Mouse (Mus musculus) G1E-ER4 (cell line): Measurements from ENCODE around the gene Hs1bp3. TPM values are rescaled to one million over a fixed set of nuclear protein-coding genes. Genes with fewer than 3 reads are reported as not detected.

Experiments
- GATA1 ChIP-seq: IDR thresholded peaks from one replicate; pipeline ENCODE4 v1.8.0; 2012; ENCODE audit warnings: low read length, inconsistent platforms
- polyA plus RNA-seq: library from polyadenylated mRNA; stranded (reverse); fragments of >175 nt; gene quantifications from 2 replicates; pipeline ENCODE4 v1.2.3, GENCODE M21; 2012

Gene Hs1bp3
- polyA plus RNA-seq, 1 experiment, result 12.1 TPM

DNA sequence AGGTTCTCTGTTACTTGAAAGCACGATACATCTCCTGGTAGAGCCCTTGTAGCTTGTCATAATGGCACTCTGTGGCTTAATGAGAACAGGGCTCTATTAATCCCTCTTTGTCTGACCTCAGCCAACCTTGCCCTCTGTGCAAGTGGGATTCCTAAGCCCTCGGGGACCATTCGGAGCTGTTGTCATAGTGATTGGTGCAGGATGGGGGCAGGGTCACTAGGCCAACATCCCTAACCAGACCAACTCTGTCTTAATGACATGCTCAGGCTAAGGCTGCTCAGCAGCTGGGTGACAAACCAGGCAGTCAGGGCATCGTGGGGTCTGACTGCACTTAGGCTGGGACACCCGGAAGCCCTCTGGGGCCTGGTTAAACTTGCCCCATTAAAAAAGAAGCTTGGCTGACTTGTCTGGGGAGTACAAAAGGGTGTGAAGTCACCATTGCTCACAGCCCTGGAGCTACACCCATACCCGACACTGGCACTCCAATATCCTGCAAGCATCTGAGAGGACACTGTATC lies 51.1 kb downstream of the Hs1bp3 start:
- TF ChIP-seq GATA1, result no peak

DNA sequence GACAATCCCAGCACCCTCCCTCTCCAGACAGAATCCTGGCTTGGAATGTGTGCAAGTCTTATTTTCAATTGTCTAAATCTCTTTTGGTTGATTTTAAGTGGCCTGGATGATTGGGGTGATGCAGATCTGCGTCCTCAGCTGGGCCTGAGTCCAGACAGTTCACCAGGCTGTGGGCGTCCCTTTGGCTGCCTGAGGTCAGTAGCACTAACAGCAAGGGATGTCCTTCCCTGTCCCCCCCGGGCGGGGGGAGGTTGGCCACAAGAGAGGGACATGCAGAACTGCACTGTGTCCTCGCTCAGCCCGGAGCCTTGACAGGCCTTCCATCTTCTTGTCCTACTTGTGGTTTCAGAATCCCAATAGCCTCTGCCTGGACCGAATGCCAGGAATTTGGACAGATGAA lies 52.1 kb downstream of the Hs1bp3 start:
- no peak for TF ChIP-seq GATA1

- no peak for TF ChIP-seq GATA1
These were observed 52.8 kb downstream of the Hs1bp3 start for GRCm38 (mm10) chr12:8365905-8366576.

GRCm38 (mm10) chr12:8366688-8367087 lies 53.5 kb downstream of the Hs1bp3 start:
- TF ChIP-seq GATA1, result no peak

GRCm38 (mm10) chr12:8371746-8372510 lies 58.7 kb downstream of the Hs1bp3 start:
- no peak for TF ChIP-seq GATA1

- TF ChIP-seq GATA1, result no peak
These were observed 59.4 kb downstream of the Hs1bp3 start for GRCm38 (mm10) chr12:8372511-8373180.

GRCm38 (mm10) chr12:8373741-8374140 lies 60.5 kb downstream of the Hs1bp3 start:
- TF ChIP-seq GATA1, result no peak

DNA sequence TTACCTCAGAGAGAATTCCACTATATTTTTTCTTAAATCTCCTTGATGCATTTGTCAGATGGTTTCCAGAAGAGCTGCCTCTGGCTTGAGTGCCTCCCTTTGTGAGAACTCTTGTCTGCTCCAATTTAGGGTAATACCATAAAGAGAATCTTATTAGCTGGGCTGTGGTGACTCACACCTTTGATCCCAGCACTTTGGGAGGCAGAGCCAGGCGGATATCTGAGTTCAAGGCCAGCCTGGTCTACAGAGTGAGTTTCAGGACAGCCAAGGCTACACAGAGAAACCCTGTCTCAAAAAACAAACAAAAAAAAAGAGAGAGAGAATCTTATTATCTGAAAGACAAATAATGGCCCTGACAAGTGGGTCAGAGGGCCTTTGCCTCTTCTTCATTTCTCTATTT lies 63.9 kb downstream of the Hs1bp3 start:
- TF ChIP-seq GATA1, result no peak

DNA sequence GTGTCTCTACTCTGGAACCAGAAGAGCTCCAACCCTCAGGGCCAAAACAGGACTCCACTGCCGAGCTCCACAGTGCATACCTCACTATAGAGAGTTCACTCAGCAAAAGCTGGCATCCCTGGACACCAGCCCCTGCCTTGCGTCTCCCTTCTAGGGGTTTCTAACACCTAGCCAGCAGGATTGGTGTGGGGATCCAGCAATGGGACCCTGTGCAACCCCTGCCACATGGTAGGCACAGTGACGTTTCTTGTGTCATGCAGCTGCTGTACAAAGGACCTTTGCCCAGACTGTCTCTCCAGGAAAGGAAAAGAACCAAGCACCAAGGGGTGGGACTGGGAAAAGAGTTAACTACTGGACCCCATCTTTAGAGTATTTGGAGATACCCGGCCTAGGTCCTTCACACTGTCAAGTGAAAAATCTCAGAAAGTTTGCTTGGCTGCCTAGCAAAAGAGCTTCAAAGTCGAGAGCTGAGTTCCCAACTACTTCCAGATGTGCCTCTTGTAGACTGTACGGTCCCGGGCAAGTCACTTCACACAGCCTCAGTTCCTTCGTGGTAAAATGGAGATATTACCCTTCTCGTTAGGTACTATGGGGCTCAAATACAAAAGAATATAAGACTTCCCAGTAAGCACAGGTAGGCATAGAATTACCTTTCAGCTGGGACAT lies 64.9 kb downstream of the Hs1bp3 start:
- no peak for TF ChIP-seq GATA1

DNA sequence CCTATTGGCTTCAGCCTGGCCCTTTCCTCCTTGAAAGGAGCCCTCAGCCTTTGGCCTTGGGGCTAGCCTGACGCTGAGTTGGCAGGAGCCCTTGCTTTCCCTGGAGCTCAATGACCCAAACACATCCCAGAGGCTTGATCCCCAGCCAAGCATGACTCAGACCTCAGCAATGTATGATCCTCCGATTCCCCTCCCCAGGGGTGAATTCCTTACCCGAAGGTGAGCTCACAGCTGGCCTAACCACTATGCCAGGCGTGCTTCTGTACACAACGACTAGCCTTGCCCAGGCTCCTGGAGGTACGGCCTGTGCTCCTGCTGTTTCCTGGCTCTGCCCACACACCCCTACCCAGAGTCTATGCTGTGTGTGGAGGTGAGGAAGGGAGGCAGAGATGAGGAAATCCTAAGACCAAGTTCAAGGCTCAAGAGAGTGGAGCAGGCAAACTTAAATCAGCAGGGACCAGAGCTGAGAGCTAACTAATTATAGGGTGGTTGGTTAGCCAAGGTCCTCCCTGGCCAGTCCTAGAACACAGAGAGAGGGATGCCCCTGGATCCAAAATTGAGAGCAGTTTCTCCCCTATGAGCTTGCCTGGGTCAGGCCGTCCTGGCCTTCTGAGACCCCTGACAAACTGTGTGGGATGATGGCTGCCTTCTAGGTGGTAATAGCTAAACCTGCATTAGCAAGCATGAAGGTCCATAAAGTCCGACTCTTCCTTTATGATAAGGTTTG lies 66.7 kb downstream of the Hs1bp3 start:
- TF ChIP-seq GATA1, result no peak

GRCm38 (mm10) chr12:8380944-8381343 lies 67.7 kb downstream of the Hs1bp3 start:
- no peak for TF ChIP-seq GATA1

- no peak for TF ChIP-seq GATA1
These were observed 68.7 kb downstream of the Hs1bp3 start for GRCm38 (mm10) chr12:8381940-8382339.

DNA sequence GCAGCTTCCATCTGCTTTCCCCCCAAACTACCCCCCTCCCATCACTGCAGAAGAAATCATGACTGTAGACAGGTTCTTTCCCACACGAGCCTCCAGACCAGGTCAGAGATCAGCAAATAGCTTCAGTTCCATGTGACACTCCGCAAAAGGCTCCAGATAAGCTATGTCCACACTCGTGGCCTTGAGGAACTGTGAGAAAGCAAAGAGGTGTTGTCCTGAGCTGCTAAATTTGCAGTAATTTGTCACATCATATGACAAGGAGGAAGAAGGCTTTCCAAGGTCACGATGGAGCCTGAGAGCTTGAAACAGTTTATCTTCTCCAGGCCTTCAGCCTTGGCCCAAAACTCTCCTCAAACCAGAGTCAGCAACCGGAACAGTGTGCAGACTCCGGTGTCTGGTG lies 70.6 kb downstream of the Hs1bp3 start:
- no peak for TF ChIP-seq GATA1

- TF ChIP-seq GATA1, result no peak
These were observed 73.3 kb downstream of the Hs1bp3 start for GRCm38 (mm10) chr12:8386451-8387011.

GRCm38 (mm10) chr12:8387281-8387680 lies 74.0 kb downstream of the Hs1bp3 start:
- TF ChIP-seq GATA1, result no peak
